Mouse (Mus musculus) heart, embryonic 11.5 days (tissue): Measurements from ENCODE around the gene Ubtf. TPM values are rescaled to one million over a fixed set of nuclear protein-coding genes. Genes with fewer than 3 reads are reported as not detected.

Source experiments
- ATAC-seq: fragments of 200-750 bp; cut with Nextera tagmentation; replicated peaks from 2 replicates; pipeline ENCODE4 v1.8.0; 2017; ENCODE audit warnings: moderate library complexity; ENCODE audit not compliant: insufficient number of reproducible peaks, low FRiP score, low TSS enrichment
- H3K27ac ChIP-seq: fragments of 300-500 bp; sonication (generic); 2 replicates; pipeline ENCODE4 v1.5.1; 2014; ENCODE audit warnings: mild to moderate bottlenecking, low read depth, low read length
- H3K27me3 ChIP-seq: fragments of 300-500 bp; sonication (generic); 2 replicates; pipeline ENCODE4 v1.6.1; 2014; ENCODE audit warnings: mild to moderate bottlenecking, low read length, mixed read lengths; ENCODE audit not compliant: control insufficient read depth, insufficient read depth
- H3K36me3 ChIP-seq: fragments of 300-500 bp; sonication (generic); 2 replicates; pipeline ENCODE4 v1.6.1; 2014; ENCODE audit warnings: mild to moderate bottlenecking, low read length, moderate library complexity, mixed read lengths; ENCODE audit not compliant: control insufficient read depth, insufficient read depth
- H3K4me1 ChIP-seq: fragments of 300-500 bp; sonication (generic); 2 replicates; pipeline ENCODE4 v1.6.1; 2014; ENCODE audit warnings: low read length; ENCODE audit not compliant: control insufficient read depth, insufficient read depth
- H3K4me2 ChIP-seq: fragments of 300-500 bp; sonication (generic); 2 replicates; pipeline ENCODE4 v1.6.1; 2014; ENCODE audit warnings: mild to moderate bottlenecking, moderate library complexity
- H3K4me3 ChIP-seq: fragments of 300-500 bp; sonication (generic); 2 replicates; pipeline ENCODE4 v1.5.1; 2014; ENCODE audit warnings: low read depth, low read length
- H3K9ac ChIP-seq: fragments of 300-500 bp; sonication (generic); 2 replicates; pipeline ENCODE4 v1.6.1; 2014; ENCODE audit warnings: mild to moderate bottlenecking, low read depth, low read length, moderate library complexity
- H3K9me3 ChIP-seq: fragments of 300-500 bp; sonication (generic); replicated peaks from 2 replicates; pipeline ENCODE4 v1.6.1; 2016; ENCODE audit warnings: low read length; ENCODE audit not compliant: control insufficient read depth
- WGBS: fragments of 180-500 bp; shearing (Covaris S2); extraction: QIAGEN DNeasy Blood & Tissue Kit; methylation state at CpG from one replicate; pipeline ENCODE4 v1.1.7; 2014; ENCODE audit not compliant: insufficient replicate concordance; 5-methylcytosine and 5-hydroxymethylcytosine counted together
- polyA plus RNA-seq: library from polyadenylated mRNA; unstranded; fragments of >200 nt; fragmentation: Nextera tagmentation; extraction: Ambion mirVana; gene quantifications from 2 replicates; pipeline ENCODE4 v1.2.1, GENCODE M21; 2014

Gene Ubtf
- polyA plus RNA-seq, 1 experiment from 2014 or later, result 56.4 TPM

- peak overlapping the region; percentile 93 for H3K4me2 ChIP-seq
- 0 out of 2 replicates have a peak, but pooled peaks cover 2% of the 10 kb centered on the region for H3K9me3 ChIP-seq
- peaks cover 15% of the 10 kb centered on the region for H3K4me1 ChIP-seq
- H3K27me3 ChIP-seq, result no peaks in the 10 kb centered on the region
- peaks cover 6% of the 10 kb centered on the region for H3K36me3 ChIP-seq
- 23% methylated on average over 27 of the region's 27 CpGs for WGBS
- peak overlapping the region; percentile 87 for H3K4me3 ChIP-seq
- peak; percentile 5; the same call in 1 of the 2 replicates for ATAC-seq
- H3K9ac ChIP-seq, result peak overlapping the region; percentile 93
- H3K27ac ChIP-seq, result peak overlapping the region; percentile 99
Measured at GRCm38 (mm10) chr11:102297577-102298556, 21.7 kb downstream of the Ubtf start.

- ATAC-seq, result peak; percentile 94
- Histone ChIP-seq H3K36me3 (peaks cover 13% of the 10 kb centered on the region), H3K27ac (peak within 1 kb of the TSS; percentile 99), H3K4me3 (peak within 1 kb of the TSS; percentile 87), H3K9me3 (0 out of 2 replicates have a peak, but pooled peaks cover 2% of the 10 kb centered on the region), H3K4me2 (peak within 1 kb of the TSS; percentile 93), H3K9ac (peak within 1 kb of the TSS; percentile 93), H3K4me1 (peaks cover 15% of the 10 kb centered on the region), H3K27me3 (no peaks in the 10 kb centered on the region)
- WGBS, result under 1% methylated on average over 55 of the region's 125 CpGs
Measured at GRCm38 (mm10) chr11:102296491-102297472, 22.8 kb downstream of the Ubtf start, which contains the start of gene Atxn7l3. Atxn7l3 (minus strand) TSS chr11:102296631.

GRCm38 (mm10) chr11:102295598-102296471, 23.7 kb downstream of the Ubtf start:
- ATAC-seq, result peak; percentile 24
- Histone ChIP-seq H3K9me3 (0 out of 2 replicates have a peak, but pooled peaks cover 2% of the 10 kb centered on the region), H3K36me3 (peaks cover 23% of the 10 kb centered on the region), H3K4me3 (peak overlapping the region; percentile 87), H3K27ac (peak overlapping the region; percentile 99), H3K4me2 (peak overlapping the region; percentile 93), H3K27me3 (no peaks in the 10 kb centered on the region), H3K4me1 (peaks cover 15% of the 10 kb centered on the region), H3K9ac (peak overlapping the region; percentile 93)
- WGBS, result under 1% methylated on average over 36 of the region's 73 CpGs

- H3K27me3 ChIP-seq, result no peaks in the 10 kb centered on the region
- H3K9me3 ChIP-seq, result 0 out of 2 replicates have a peak, but pooled peaks cover 2% of the 10 kb centered on the region
- peaks cover 25% of the 10 kb centered on the region for H3K36me3 ChIP-seq
- peaks cover 15% of the 10 kb centered on the region for H3K4me1 ChIP-seq
- peak overlapping the region; percentile 87 for H3K4me3 ChIP-seq
- no peak for ATAC-seq
- 71% methylated on average over 12 of the region's 12 CpGs for WGBS
- peak overlapping the region; percentile 93 for H3K4me2 ChIP-seq
- peak overlapping the region; percentile 99 for H3K27ac ChIP-seq
- peak overlapping the region; percentile 93 for H3K9ac ChIP-seq
Measured at GRCm38 (mm10) chr11:102294887-102295597, 24.5 kb downstream of the Ubtf start.

- no peak overlapping the region for H3K9ac ChIP-seq
- WGBS, result 72% methylated on average over 5 of the region's 5 CpGs
- ATAC-seq, result no peak
Measured at GRCm38 (mm10) chr11:102294416-102294815, 25.1 kb downstream of the Ubtf start.

GRCm38 (mm10) chr11:102293971-102294370, 25.6 kb downstream of the Ubtf start:
- H3K4me2 ChIP-seq, result no peak overlapping the region
- peaks cover 27% of the 10 kb centered on the region for H3K36me3 ChIP-seq
- no peaks in the 10 kb centered on the region for H3K9me3 ChIP-seq
- ATAC-seq, result no peak
- 95% methylated on average over 13 of the region's 13 CpGs for WGBS
- no peaks in the 10 kb centered on the region for H3K27me3 ChIP-seq
- no peak overlapping the region for H3K4me3 ChIP-seq
- H3K9ac ChIP-seq, result no peak overlapping the region
- H3K27ac ChIP-seq, result no peak overlapping the region
- H3K4me1 ChIP-seq, result peaks cover 15% of the 10 kb centered on the region

More at GRCm38 (mm10) chr11:102294416-102294815, 25.1 kb downstream of the Ubtf start:
- no peak overlapping the region for H3K27ac ChIP-seq
- H3K4me2 ChIP-seq, result peak overlapping the region; percentile 93; the same call in 1 of the 2 replicates
- no peaks in the 10 kb centered on the region for H3K9me3 ChIP-seq
- no peaks in the 10 kb centered on the region for H3K27me3 ChIP-seq
- peaks cover 27% of the 10 kb centered on the region for H3K36me3 ChIP-seq
- peaks cover 15% of the 10 kb centered on the region for H3K4me1 ChIP-seq
- H3K4me3 ChIP-seq, result peak overlapping the region; percentile 87; the same call in 1 of the 2 replicates

GRCm38 (mm10) chr11:102291051-102291535, 28.4 kb downstream of the Ubtf start:
- H3K27me3 ChIP-seq, result no peaks in the 10 kb centered on the region
- ATAC-seq, result no peak
- peaks cover 12% of the 10 kb centered on the region for H3K4me1 ChIP-seq
- 82% methylated on average over 11 of the region's 11 CpGs for WGBS
- H3K4me3 ChIP-seq, result no peak overlapping the region
- no peaks in the 10 kb centered on the region for H3K9me3 ChIP-seq
- peaks cover 34% of the 10 kb centered on the region for H3K36me3 ChIP-seq
- H3K9ac ChIP-seq, result 0 out of 2 replicates have a peak overlapping the region, but pooled peaks have one; percentile 16
- H3K27ac ChIP-seq, result no peak overlapping the region
- H3K4me2 ChIP-seq, result no peak overlapping the region
